Mouse (Mus musculus) liver, adult 10 weeks (tissue): ENCODE data around the gene Ttc39b. TPM values are rescaled to one million over a fixed set of nuclear protein-coding genes. Genes with fewer than 3 reads are reported as not detected.

Experiments
- polyA plus RNA-seq: library from polyadenylated mRNA; stranded (reverse); fragments of 350-450 nt; fragmentation: Illumina TruSeq; extraction: RNeasy Lipid Tissue Mini Kit (QIAGEN cat#74804); gene quantifications from one replicate; pipeline ENCODE4 v1.2.3, GENCODE M21; 2014; ENCODE audit warnings: low read depth, low replicate concordance

Ttc39b gene
- 21.3 TPM for polyA plus RNA-seq

DNA sequence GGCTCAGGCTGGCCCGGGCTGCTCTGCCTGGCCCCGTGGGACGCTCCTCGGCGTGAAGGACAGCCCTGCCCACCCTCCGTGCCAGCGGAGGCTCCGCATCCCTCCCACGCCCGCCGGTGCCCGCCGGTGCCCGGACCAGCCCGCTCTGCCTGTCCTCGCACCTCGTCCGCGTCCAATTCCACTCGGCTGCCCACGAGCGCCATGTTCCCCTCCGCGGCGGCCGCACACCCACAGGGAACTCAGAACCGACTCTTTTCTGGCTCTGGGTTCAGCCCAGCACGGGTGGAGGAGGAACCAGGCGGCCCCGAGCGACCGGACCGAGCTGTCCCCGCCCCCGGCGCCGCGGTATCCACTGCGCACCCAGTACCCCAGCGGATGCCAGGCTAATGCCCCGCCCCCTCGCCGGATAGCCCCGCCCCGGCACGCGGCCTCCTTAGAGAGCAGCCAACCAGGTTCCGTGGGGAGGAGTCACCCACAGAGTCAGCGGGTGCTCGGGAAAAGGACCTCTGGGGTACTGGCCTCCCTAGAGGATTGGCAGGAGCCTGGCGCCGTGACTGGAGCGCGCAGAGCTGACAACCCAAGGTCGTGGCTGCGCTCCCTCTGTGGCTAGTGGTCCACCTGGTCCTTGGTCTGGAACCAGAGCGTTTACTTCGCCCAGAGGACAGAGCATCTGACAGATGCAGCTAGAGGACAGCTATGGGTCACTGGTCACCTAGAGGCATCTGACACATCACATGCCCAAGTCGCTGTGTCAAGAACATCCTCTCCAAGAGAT is at the start of gene Ttc39b:
TSS of gene Ttc39b (minus strand) at position 346 of the 775 bp plus-strand sequence.

Other genes with a start within 250 kb of the Ttc39b start
- 10.9 TPM for gene Snapc3, start 93.5 kb upstream of the Ttc39b start, polyA plus RNA-seq
- gene Psip1, start 162.2 kb upstream of the Ttc39b start, polyA plus RNA-seq = 48.5 TPM
- 2.8 TPM for gene Ccdc171, start 201.3 kb upstream of the Ttc39b start, polyA plus RNA-seq